32 mouse cellular contexts compared by ENCODE assay signal in the genomic region with DNA sequence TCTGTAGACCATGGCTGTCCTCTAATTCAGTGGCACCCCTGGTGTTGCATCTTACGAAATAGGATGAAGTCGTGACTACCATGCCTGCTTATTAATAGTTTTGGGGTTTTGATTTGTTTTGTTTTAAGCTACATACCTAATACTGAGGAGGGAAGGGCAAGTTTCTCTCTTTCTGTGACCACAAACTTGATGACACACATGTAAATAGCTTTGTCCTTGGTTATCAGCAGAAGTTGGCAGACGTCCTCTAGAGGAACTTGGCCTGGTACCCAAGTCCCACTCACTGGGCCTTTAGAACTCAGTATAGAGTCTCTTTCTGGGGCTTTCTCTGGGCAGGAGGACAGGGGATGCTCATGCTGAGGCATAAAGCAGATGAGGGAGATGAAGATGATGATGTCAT. TPM values are rescaled to one million over a fixed set of nuclear protein-coding genes. Genes with fewer than 3 reads are reported as not detected.
DNase-seq lines count a peak whose midpoint lies in the region; ATAC-seq lines count a peak whose summit lies in the region.
"Had no signal": no experiment of that assay in that cellular context is flagged by ENCODE, and none has a peak within 500 bp of the region (broad histone marks: within the 10 kb centered on the region; RNA-seq: fewer than 3 reads in every experiment).

No protein-coding gene starts in this region.

- 0 out of 2 replicates have a peak, but pooled peaks have one; percentile 29 for ATAC-seq in common myeloid progenitor, adult 5-6 weeks (replicated peaks; ENCODE audit: low read depth, poor library complexity, severe bottlenecking)
- peak; percentile 70 for ATAC-seq in monocyte, adult 5-6 weeks (replicated peaks; ENCODE audit: insufficient number of reproducible peaks, low FRiP score, low TSS enrichment, poor library complexity, severe bottlenecking)
- no peak for ATAC-seq in liver, embryonic 12.5 days
- ATAC-seq: CD4-positive, CD25-positive, alpha-beta regulatory T cell, adult 4 months; forebrain, embryonic 13.5 days; hindbrain, postnatal 0 days; intestine, embryonic 15.5 days had no signal

- 50% methylated on average over 3 of the region's 3 CpGs for WGBS in liver, embryonic 12.5 days (ENCODE audit: insufficient replicate concordance)

- no peaks in the 10 kb centered on the region for H3K36me3 ChIP-seq in liver, embryonic 12.5 days
- H3K36me3 ChIP-seq: hindbrain, embryonic 12.5 days; intestine, embryonic 15.5 days; limb, embryonic 10.5 days; limb, embryonic 15.5 days; neural tube, embryonic 15.5 days; stomach, embryonic 15.5 days had no signal

- no peak overlapping the region for H3K9ac ChIP-seq in liver, embryonic 12.5 days
- H3K9ac ChIP-seq: forebrain, embryonic 13.5 days; hindbrain, embryonic 12.5 days; intestine, embryonic 15.5 days; limb, embryonic 15.5 days; liver, embryonic 14.5 days; neural tube, embryonic 15.5 days; stomach, embryonic 15.5 days had no signal

- no peaks in the 10 kb centered on the region for H3K9me3 ChIP-seq in liver, embryonic 12.5 days (replicated peaks)
- H3K9me3 ChIP-seq: forebrain, embryonic 13.5 days; hindbrain, embryonic 12.5 days; intestine, embryonic 15.5 days; limb, embryonic 10.5 days; limb, embryonic 15.5 days; neural tube, embryonic 15.5 days; stomach, embryonic 15.5 days had no signal

- H3K27ac ChIP-seq in liver, embryonic 12.5 days: no peak overlapping the region
- H3K27ac ChIP-seq: forebrain, embryonic 13.5 days; hindbrain, embryonic 12.5 days; hindbrain, postnatal 0 days; intestine, embryonic 15.5 days; kidney, postnatal 0 days; limb, embryonic 10.5 days; limb, embryonic 15.5 days; liver, embryonic 14.5 days; neural tube, embryonic 15.5 days; stomach, embryonic 15.5 days had no signal

- no peaks in the 10 kb centered on the region for H3K4me1 ChIP-seq in liver, embryonic 12.5 days
- H3K4me1 ChIP-seq: forebrain, embryonic 13.5 days; hindbrain, embryonic 12.5 days; intestine, embryonic 15.5 days; limb, embryonic 10.5 days; limb, embryonic 15.5 days; neural tube, embryonic 15.5 days; stomach, embryonic 15.5 days had no signal

- H3K27me3 ChIP-seq in liver, embryonic 12.5 days (replicated peaks): no peaks in the 10 kb centered on the region; the same call in 1 of the 2 replicates
- H3K27me3 ChIP-seq: forebrain, embryonic 13.5 days; hindbrain, embryonic 12.5 days; intestine, embryonic 15.5 days; limb, embryonic 15.5 days; neural tube, embryonic 15.5 days; stomach, embryonic 15.5 days had no signal

- no peak overlapping the region for H3K4me2 ChIP-seq in liver, embryonic 12.5 days
- H3K4me2 ChIP-seq: forebrain, embryonic 13.5 days; heart, embryonic 11.5 days; hindbrain, embryonic 12.5 days; intestine, embryonic 15.5 days; limb, embryonic 15.5 days; neural tube, embryonic 15.5 days; stomach, embryonic 15.5 days had no signal

- DNase-seq in adrenal gland, adult 2 months: peak; percentile 43
- no peak for DNase-seq in adrenal gland, postnatal 10 days
- DNase-seq in Muller cell, postnatal 12 days (ENCODE audit: inconsistent ontology term): peak; percentile 23
- DNase-seq in urinary bladder, postnatal 36 days (ENCODE audit: low spot score in 2 of 2): no peak
- DNase-seq: cerebellum, adult 2 months; cerebellum, postnatal 14 days; gastrocnemius, postnatal 25 days; heart, adult 18-20 months; heart, postnatal 36 days; kidney, adult 8-10 months; layer of hippocampus, adult 9-11 months; midbrain, embryonic 14.5 days; retina, postnatal 1 day; right cerebral cortex, postnatal 14 days; thymus, postnatal 14 days had no signal

- no peak overlapping the region for H3K4me3 ChIP-seq in liver, embryonic 12.5 days
- H3K4me3 ChIP-seq: forebrain, embryonic 13.5 days; hindbrain, embryonic 12.5 days; intestine, embryonic 15.5 days; limb, embryonic 10.5 days; limb, embryonic 15.5 days; neural tube, embryonic 15.5 days; stomach, embryonic 15.5 days had no signal

RNA-seq across cellular contexts. Expression of a gene that starts 11.7 kb away (rescaled TPM):
- 1 to 10 TPM in 1 of 2 experiments, under 1 TPM in 1; 0.81 to 1.8 TPM for total RNA-seq in adrenal gland, adult 2 months (2021)
- polyA plus RNA-seq in adrenal gland, adult 2 months (2012; rRNA removed): 1.1 and 3.8 TPM in 2 replicates
- 1 to 10 TPM; 2.0 to 2.2 TPM for total RNA-seq in adrenal gland, postnatal 10 days (2021)
- 0.05 and 1.7 TPM in 2 replicates for total RNA-seq in common myeloid progenitor, adult 5-6 weeks (2017)
- 111 to 176 TPM (median 151 TPM) in 3 replicates for total RNA-seq in monocyte, adult 5-6 weeks (2017)
- polyA plus RNA-seq in liver, embryonic 12.5 days (2016; fragmentation: Nextera tagmentation; extraction: Ambion mirVana): 0.69 and 0.92 TPM in 2 replicates
- total RNA-seq: hindbrain, postnatal 0 days; left cerebral cortex, postnatal 10 days had no signal
- polyA plus RNA-seq: embryonic facial prominence, embryonic 11.5 days; forebrain, embryonic 13.5 days; hindbrain, embryonic 12.5 days; hindbrain, postnatal 0 days; limb, embryonic 10.5 days; neural tube, embryonic 15.5 days had no signal

RNA-seq across cellular contexts. Expression of a gene that starts 25.4 kb away (rescaled TPM):
- total RNA-seq in adrenal gland, adult 2 months (2021): 1 to 10 TPM; 1.5 TPM
- polyA plus RNA-seq in adrenal gland, adult 2 months (2012; rRNA removed): 0.69 and 1.3 TPM in 2 replicates
- total RNA-seq in adrenal gland, postnatal 10 days (2021): 1 to 10 TPM; 1.5 to 2.1 TPM
- total RNA-seq in common myeloid progenitor, adult 5-6 weeks (2017): 2.0 and 2.2 TPM in 2 replicates
- 98.4 to 185 TPM (median 149 TPM) in 3 replicates for total RNA-seq in monocyte, adult 5-6 weeks (2017)
- polyA plus RNA-seq in liver, embryonic 12.5 days (2016; fragmentation: Nextera tagmentation; extraction: Ambion mirVana): 1.3 and 1.7 TPM in 2 replicates
- total RNA-seq: hindbrain, postnatal 0 days; left cerebral cortex, postnatal 10 days had no signal
- polyA plus RNA-seq: cerebellum, adult 2 months; embryonic facial prominence, embryonic 11.5 days; forebrain, embryonic 13.5 days; hindbrain, embryonic 12.5 days; hindbrain, postnatal 0 days; limb, embryonic 10.5 days; midbrain, embryonic 14.5 days; neural tube, embryonic 15.5 days had no signal

RNA-seq across cellular contexts. Expression of a gene that starts 38.1 kb away (rescaled TPM):
- total RNA-seq in adrenal gland, adult 2 months (2021): under 1 TPM in 1 of 2 experiments, not detected in 1; 0.58 TPM
- not detected in 2 replicates for polyA plus RNA-seq in adrenal gland, adult 2 months (2012; rRNA removed)
- total RNA-seq in adrenal gland, postnatal 10 days (2021): 1 to 10 TPM; 3.0 to 8.2 TPM
- not detected in 2 replicates for total RNA-seq in common myeloid progenitor, adult 5-6 weeks (2017)
- not detected in 3 replicates for total RNA-seq in monocyte, adult 5-6 weeks (2017)
- polyA plus RNA-seq in liver, embryonic 12.5 days (2016; fragmentation: Nextera tagmentation; extraction: Ambion mirVana): 1.0 and 1.3 TPM in 2 replicates
- total RNA-seq: left cerebral cortex, postnatal 10 days had no signal
- polyA plus RNA-seq: CD4-positive, CD25-positive, alpha-beta regulatory T cell, adult 4 months; embryonic facial prominence, embryonic 11.5 days; forebrain, embryonic 13.5 days; hindbrain, embryonic 12.5 days; limb, embryonic 10.5 days; midbrain, embryonic 14.5 days; neural tube, embryonic 15.5 days had no signal

RNA-seq across cellular contexts. Expression of a gene that starts 47.3 kb away (rescaled TPM):
- 1 to 10 TPM; 1.8 to 4.7 TPM for total RNA-seq in adrenal gland, adult 2 months (2021)
- polyA plus RNA-seq in adrenal gland, adult 2 months (2012; rRNA removed): 2.0 and 2.5 TPM in 2 replicates
- total RNA-seq in adrenal gland, postnatal 10 days (2021): 1 to 10 TPM; 1.6 to 2.8 TPM
- 0.69 and 2.1 TPM in 2 replicates for total RNA-seq in common myeloid progenitor, adult 5-6 weeks (2017)
- 231 to 298 TPM (median 257 TPM) in 3 replicates for total RNA-seq in monocyte, adult 5-6 weeks (2017)
- 1.0 and 1.4 TPM in 2 replicates for polyA plus RNA-seq in liver, embryonic 12.5 days (2016; fragmentation: Nextera tagmentation; extraction: Ambion mirVana)

Comparison
In these comparisons a context has a peak if more than half of its experiments do, and no peak if none do; other contexts are left out.
1. DNase-seq: peak in adrenal gland, adult 2 months (single experiment) and Muller cell, postnatal 12 days (single experiment); none in adrenal gland, postnatal 10 days (single experiment) and urinary bladder, postnatal 36 days (0 of 2).
2. RNA of a gene that starts 11.7 kb away (total RNA-seq): 111 to 176 TPM in monocyte, adult 5-6 weeks; 2.0 to 2.2 TPM in adrenal gland, postnatal 10 days, 0.81 to 1.8 TPM in adrenal gland, adult 2 months and 0.05 to 1.7 TPM in common myeloid progenitor, adult 5-6 weeks; every median in the first group is over 10 times any median in the second.
3. RNA of a gene that starts 25.4 kb away (total RNA-seq): 98.4 to 185 TPM in monocyte, adult 5-6 weeks; 2.0 to 2.2 TPM in common myeloid progenitor, adult 5-6 weeks, 1.5 to 2.1 TPM in adrenal gland, postnatal 10 days and 1.5 TPM in adrenal gland, adult 2 months; every median in the first group is over 10 times any median in the second.